Mouse (Mus musculus) megakaryocyte progenitor cell, adult 5-6 weeks (primary cell): Measurements from ENCODE around the gene Noc3l. TPM values are rescaled to one million over a fixed set of nuclear protein-coding genes. Genes with fewer than 3 reads are reported as not detected.

Experiments used
- ATAC-seq: replicated peaks from 2 replicates; pipeline ENCODE4 v1.8.0; 2016; ENCODE audit warnings: mild to moderate bottlenecking, moderate TSS enrichment, inconsistent platforms; ENCODE audit not compliant: poor library complexity
- total RNA-seq, 2 experiments: library from RNA; stranded (forward) in 1 of 2; stranded (reverse) in 1 of 2; fragments of 157-497, 149-512 nt in 1 of 2; fragments of 200-1000 nt in 1 of 2; gene quantifications; 2 replicates each; pipeline versions ENCODE4 v1.2.3 to v1.2.4; 2015 to 2017

The Noc3l gene
- 14.5 and 15.8 TPM in 2 replicates for total RNA-seq (2015)
- 35.0 and 45.5 TPM in 2 replicates for total RNA-seq (2017)

DNA sequence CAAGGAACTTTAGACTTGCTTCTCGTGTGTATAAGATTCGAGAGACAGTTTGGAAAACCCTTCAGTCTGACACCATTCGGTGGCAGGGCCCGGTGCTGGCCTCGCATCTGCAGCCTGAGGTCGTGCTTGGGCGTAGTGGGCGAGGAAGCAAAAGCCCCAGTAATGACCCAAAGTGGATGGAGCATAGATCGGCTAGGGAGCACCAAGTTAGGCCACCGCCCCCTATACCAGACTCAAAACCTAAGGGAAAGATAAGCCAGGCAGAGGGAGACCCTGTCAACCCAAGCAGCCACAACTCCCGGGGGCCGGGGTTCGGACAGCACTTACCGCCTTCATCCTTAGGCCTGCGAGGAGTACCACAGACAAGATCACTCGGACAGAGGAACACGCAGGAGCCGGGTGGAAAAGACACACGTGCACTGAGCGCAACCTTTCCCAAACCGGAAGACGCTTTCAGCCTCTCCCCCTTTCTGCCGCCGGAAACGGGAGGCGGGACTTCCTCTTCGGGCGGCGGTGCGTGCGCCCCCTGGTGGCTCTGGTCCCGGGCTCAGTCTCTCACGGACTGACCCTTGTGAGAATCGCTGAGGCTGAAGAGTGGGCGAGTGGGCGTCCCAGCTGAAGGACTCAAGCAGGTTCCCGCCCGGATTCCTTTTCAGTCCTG is at the start of gene Noc3l:
TSS of gene Noc3l (minus strand) at position 472 of the 661 bp plus-strand sequence.
- peak; percentile 95 for ATAC-seq

DNA sequence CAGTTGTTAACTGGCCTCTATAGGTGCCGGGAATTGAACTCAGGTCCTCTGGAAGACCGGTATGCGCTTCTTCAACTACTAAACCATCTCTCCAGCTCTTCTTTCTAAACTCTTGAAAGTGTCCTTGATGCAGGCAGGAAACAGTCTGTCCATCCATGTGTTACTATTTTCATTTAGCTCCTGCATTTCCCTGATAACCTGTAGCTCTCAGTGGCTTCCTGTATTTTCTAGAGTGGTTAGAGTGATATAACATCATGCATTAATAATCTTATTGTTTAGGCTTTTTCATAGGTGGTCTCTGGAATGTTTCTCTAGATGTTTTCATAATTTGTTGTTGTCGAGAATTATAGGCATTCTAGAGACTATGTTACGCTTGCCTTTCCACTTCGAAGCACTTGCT is 43.5 kb upstream of the Noc3l start:
- no peak for ATAC-seq

DNA sequence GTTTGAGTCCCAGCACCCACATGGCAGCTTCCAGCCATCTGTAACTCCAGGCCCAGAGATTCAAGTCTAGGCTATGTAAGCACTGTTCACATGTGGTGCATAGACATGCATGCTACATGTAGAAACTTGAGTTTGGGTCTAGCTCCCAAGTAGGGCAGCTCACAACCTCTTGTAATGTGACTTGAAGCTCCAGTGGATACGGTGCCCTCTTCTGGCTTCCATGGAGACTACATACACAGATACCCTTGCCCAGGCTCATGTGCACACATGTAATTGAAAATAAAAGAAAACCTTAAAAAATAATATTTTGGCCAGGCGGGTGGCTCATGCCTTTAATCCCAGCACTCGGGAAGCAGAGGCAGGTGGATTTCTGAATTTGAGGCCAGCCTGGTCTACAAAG is 39.2 kb upstream of the Noc3l start:
- no peak for ATAC-seq

DNA sequence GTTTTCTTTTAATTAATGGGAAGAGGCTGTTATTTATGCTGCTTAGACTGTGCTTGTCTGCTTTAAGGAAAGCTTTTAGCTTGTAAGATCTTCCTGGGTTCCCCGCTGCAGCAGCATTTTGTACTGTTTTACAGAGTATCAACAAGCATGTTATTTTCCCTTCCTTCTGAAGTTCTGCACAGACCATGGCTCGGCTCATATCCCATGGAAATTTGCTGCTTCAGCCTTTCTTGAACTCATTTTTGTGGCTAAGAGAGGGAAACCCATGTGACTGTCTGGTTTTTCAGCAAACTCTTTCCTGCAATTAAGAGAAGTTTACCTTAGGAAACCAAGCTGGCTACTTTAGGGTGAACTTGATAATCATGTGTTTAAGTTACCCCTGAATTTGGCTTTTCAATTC is 27.3 kb upstream of the Noc3l start:
- ATAC-seq: no peak

DNA sequence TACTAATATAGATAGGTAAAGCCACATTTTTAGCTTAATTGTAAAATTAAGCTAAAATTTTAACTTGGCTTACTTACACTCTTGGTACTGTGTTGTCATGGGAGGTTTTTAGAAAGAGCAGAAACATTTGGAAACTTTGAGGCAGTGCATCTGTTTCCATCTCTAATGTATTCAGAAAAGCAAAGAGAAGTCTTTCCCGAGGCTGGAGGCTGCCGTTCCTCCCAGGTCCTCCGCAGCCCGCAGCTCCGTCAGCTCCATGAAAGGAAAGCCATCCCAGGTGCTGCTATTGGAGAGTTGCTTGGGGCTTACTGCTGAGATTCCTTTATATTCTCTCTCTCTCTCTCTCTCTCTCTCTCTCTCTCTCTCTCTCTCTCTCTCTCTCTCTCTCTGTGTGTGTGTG is 25.8 kb upstream of the Noc3l start:
- ATAC-seq: no peak

DNA sequence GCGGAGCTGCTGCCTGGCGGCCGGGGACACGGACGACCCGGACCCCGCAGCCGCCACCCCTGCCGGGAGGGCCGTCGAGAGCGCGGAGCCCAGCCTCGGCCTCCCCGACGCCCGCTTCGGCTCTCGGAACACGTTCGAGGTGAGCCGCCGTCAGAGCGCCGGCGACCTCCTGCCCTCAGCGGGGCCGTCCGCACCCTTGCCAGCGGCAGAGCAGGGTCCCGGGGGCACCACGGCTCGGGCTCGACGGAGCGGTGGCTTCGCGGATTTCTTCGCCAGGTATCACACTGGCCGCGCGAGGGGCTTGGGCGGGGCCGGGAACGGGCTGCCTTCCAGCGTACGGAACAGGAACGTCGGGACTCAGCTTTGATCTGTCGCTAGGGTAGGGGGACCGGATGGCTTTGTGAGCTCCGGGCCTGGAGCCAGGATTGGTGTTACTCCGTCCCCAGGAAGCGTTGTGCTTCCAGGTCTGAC is 18.2 kb upstream of the Noc3l start:
- peak; percentile 32 for ATAC-seq

DNA sequence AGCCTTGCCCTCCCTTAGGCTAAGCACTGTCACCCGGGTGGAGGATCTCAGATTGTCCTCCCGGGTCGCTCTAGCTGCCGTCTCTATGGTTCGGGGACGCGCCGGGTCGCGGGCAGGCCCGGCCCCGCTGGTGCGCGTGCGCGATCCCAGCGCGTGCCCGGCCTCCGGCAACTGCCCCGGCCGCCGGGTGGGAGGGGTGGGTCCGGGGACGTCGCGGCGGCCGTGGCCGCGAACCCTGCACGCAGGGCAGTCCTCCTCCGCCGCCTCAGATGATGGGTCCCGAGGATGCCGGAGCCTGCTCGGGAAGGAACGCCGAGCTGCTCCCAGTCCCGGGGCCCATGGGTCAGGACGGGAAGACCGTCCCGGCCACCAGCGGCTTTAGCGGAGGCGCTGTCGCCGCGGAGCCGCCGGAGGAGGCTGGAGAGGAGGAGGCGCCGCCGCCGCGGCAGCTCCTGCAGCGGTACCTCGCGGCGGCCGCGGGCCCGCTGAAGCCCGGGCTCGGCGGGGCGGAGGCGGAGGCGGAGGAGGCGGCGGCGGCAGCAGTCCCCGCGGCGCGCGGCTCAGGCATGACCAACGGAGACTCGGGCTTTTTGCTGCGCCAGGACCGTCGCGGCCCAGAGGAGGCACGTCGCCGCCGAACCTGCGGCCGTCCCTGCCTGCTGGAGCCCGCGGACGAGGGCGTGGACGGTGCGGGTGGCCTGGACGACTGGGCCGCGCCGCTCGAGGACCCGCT is 17.6 kb upstream of the Noc3l start, which contains the start of gene Tbc1d12:
TSS of gene Tbc1d12 (plus strand) at position 142 of the 733 bp plus-strand sequence.
- ATAC-seq: peak; percentile 95

DNA sequence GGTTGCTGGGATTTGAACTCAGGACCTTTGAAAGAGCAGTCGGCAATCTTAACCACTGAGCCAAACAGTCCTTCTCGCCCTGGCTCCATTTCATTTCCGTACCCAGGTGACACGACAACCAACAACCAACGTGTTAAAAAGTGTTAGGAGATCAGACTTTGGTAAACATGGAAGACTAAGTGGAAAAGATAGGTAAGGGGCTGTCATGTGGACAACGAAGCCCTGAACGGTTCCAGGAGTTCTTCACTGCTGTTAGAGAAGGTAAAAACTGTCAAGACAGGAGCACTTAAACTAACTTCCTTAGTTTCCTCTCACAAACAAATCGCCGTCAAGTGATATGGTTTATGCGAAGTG is 17.0 kb upstream of the Noc3l start:
- no peak for ATAC-seq

DNA sequence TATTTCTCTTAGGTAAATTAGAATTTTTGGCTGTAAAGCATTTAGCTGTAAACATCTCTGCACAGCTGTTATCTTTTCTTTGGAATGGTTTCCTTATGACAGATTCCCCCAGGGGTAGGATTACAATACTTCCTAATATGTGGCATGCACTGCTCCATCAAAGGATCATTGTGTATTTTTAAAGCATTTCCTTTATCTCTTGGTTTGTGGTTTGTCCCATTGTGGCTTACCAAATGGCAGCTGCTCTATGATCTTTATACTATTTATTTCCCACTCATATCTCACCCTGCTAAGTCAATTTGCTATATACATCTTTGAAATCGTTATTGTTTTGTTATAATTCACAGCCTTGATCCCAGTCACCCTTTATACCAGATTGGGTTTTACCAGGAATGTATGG is 14.2 kb upstream of the Noc3l start:
- ATAC-seq: no peak

DNA sequence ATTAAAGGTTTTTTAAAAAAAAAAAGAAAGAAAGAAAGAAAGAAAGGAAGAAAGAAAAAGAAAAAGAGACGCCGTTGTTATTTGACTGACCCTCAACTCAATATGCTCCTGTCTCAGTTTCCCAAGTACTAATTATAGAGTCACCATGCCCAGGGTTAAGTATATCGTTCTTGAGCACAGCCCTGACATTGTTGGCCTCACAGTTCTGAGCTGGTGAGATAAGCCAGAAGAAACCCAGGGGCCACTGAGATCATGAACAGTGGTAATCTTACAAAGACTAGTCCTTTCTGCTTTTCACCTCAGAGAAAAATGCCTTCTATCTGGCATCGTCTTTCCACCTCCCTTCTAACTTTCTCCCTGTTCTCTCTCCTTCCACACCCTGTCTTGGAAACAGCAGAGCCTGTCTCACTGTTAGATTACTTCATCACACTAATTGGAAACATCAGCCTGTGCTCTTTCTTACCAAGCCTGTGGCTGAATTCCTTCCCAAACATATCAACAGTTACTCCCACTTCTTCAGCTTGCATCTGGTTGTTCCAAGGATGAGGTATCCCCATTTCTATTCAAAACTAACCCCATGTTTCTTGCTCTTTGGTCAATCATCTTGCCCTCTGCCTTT is 1.3 kb upstream of the Noc3l start:
- peak; percentile 64 for ATAC-seq

DNA sequence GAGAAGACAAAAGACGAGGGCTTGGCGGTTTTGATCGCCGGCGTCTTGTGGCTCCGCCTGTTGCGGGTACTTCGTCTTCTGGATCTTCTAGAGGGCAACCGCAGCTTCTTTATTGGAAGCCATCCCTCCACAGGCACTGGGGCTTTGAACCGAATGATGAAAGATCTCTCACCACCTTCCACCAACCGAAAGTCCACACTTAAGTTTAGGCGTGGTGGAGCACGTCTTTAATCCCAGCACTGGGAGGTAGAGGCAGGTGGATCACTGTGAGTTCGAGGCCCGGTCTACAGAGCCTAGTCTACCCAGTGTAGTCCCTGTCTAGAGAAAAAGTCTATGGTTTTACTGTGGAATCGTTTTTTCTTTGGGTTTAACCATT is 378 bp upstream of the Noc3l start:
- ATAC-seq: peak; percentile 47

DNA sequence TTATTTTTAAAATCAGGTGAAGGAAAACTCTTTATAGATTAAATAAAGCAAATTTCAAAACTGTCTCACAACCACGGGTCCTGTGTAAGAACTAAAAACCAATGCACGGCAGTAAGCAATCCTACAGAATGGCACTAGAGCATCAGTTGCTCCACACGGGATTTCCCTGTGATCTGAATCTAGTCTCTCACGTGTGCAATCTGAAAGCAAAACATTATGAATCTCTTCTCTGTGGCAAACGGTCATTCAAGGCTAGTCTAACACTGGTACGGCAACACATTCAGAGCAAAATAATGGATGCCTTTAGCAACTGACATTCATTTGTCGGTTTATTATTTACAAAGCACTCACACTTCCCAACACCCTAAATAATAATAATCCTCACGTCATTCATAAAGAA is 846 bp downstream of the Noc3l start:
- no peak for ATAC-seq

DNA sequence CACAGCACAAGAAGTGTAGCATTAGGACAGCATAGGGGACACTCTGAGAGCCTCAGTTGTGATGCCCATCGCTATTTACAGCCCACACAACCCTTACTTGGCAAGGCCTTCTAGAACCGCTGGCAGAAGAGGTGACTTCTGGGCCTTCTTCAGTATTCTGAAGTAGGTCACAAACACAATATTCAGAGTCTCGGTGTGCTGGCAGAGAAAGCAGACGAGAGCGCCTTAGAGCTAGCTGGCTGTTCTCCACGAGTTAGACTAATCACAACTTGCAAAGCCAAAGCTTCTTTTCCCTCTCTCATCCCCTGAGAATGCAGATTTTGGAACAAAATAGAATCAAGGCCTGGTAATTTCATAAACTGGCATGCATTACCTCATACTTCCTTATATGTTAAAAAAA is 20.2 kb downstream of the Noc3l start:
- ATAC-seq: no peak

DNA sequence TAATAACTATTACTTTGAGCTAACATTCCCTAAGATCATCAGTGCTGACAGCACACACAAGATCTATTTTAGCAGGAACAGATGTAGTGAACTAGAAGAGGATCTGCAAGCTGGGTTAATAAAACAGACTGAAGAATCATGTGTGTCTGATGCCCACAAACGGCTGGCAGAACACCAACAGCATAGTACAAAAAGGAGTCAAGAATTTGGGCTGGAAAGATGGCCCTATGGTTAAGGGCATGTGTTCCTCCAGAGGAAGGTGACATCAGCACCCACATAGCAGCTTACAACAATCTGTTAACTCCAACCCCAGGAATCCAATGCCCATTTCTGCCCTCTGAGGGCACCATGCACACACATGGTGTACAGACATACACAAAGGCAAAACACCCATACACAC is 20.7 kb downstream of the Noc3l start:
- no peak for ATAC-seq

DNA sequence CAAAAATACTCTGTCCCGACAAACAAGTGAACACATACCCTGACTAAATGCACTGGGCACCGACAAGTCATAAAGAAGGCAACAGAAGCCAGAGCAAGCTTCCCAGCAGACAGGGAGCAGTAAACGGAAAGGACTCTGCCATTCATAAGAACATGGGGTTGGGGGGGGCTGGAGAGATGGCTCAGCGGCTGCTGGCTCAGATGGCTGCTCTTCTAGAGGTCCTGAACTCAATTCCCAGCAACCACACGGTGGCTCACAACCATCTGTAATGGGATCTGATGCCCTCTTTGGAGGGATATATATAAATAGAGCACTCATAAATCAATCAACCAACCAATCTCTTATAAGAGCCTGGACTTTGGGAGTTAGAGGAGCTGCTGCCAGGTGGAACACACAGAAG is 22.5 kb downstream of the Noc3l start:
- ATAC-seq: no peak

DNA sequence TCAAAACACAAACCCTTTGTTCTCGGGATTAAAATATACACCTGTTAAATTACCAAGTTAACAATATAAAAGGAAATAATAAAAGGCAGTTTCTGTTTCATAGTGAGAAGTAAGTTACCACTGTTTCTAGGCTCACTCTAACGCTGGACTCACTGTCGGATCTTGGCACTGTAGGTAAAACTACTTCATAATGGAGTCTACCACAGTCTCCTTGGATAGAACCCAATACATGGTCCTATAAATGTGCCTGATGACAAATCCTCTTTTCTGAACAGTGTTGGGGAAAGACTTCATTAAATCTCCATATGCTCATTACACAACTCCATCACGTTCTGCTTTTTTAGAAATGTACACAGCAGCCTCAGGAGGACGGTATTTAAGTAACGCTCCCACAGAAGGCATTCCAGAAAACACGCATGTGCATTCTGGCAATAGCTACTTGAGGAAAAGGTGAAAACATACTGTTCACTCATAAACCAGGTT is 25.4 kb downstream of the Noc3l start:
- no peak for ATAC-seq

DNA sequence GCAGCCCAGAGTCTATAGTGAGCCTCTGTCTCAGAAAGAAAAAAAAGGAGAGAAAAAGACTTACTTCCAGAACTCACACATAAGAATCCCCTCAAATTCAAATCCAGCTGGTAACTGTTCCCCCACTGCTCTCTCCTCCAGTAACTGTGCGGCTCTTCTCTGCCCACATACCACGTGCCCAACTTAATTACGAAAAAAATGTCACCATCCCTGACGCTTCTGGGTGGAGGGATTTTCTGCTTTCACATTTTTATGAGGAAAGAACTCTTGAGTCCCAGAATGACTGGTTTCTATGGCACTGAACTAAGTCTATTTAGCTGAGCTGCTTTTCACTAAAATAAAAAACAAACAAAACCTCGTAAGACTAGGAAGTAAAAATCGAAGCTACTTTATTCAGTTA is 31.3 kb downstream of the Noc3l start:
- no peak for ATAC-seq

DNA sequence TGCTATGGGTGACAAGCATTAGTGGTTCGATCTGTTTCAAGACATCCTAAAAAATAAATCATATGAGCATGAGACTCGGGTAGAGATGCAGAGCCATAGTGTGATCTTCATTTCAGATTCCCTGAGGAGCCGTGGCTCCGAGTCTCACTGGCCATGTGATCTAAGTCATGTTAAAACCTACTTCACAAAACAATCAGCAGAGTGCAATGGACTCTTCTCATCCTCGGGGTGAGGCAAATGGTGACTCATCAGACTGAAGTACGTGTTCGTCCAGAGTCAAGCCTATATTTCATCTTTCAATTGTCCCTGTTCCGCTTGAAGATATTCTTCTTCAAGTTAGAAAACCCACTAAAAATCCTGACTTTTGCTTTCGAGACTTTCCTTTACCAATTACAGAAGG is 35.5 kb downstream of the Noc3l start:
- ATAC-seq: no peak

DNA sequence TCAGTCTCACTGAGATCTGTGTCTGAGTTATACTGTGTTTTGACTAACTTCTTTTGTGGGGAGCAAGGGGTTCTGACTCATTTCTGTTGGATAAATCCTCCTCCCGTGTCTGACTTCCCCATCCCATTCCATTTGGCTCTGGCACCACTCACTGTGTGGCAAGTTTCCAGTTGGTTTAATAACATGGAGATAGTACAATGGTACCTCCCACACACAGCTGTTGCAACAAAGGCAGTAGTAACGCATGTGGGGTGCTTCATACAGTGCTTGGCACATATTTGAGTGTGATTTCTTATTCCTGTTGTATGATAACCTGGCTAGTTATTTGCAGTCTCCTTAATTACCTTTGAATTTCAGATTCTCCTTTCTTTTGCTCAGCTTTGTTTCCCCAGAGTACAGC is 40.2 kb downstream of the Noc3l start:
- ATAC-seq: no peak

DNA sequence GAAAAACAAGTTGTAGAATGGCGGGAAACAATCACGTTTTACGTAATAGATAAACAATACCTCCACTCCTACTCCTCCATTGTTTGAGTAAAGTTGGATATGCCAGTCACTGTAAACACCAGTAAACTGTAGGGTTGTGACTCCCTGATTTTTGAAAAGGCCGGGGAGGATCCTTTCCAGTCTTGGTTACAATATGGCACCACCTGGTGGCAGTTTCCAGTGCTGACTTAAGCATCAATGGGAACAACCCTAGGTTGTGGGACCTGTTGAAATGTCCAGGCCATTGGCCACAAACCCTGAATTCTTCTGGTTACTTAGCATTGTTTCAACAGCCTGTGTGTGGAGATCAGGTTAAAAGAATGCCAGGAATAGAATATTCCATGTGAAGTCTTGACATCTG is 43.5 kb downstream of the Noc3l start:
- ATAC-seq: peak; percentile 66

DNA sequence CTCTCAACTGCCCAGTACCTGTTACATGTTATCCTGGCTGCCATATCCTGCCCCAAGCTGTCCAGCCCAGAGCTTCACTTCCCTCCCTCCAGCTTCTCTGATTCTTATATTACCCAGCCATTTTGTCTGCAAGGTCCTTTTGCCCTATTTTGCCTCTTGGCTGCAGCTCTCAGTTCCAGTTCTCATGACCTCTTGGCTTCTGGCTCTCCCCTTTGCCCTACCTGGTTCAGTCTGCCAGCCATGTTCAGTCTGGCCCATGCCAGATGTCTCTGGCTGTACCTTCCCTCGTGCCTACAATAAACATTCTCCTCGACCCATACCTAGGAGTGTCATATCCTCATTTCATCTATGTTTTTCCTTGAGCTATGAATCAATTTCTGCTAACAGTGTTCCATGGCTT is 52.7 kb downstream of the Noc3l start:
- ATAC-seq: no peak

DNA sequence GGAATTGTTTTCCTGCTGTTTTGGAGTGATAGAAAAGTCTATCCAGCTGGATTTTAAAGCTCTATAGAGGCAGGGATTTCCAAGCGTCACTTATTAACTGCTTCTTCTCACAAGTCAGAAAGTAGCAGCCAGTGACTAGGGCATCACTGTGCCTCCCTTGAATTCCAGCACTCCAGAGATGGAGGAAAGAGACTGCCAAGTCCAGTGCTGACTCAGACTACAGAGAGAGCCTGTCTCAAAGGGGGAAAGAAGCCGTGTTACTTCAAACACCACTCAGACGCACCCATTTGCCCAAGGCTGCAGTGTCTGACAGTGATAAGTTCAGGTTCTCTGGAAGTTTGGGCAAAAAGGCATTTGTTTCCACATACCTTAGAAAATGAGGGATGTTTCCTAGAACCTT is 58.6 kb downstream of the Noc3l start:
- ATAC-seq: no peak
